Mouse (Mus musculus): ENCODE results near the gene Anp32b.

DNA sequence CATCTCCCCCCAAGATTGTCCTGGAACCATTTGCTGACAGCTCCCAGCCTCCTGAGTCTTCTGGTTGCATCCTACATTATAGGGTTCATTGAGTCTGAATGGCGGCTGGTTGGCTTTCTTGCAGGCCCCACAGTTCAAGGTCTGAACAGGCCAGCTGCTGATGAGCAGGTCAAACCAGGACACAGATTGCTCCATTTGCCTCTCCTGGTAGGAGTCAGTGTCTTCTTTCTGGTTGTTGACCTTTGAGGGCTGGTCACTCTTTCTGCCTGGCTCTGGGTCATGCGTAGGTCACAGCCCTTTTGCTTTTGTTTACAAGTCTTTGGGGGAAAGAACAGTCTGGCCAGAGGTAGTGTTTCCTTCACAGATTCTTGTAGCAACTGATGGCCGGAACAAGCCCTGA lies 47.8 kb downstream of the Anp32b start:
- TF ChIP-seq CTCF (IDR thresholded peaks at IDR 0.05): no peak
- no peak for TF ChIP-seq EP300 (IDR thresholded peaks at IDR 0.05; ENCODE audit: insufficient read depth, low read depth, low read length)
